Mouse (Mus musculus) common myeloid progenitor, adult 5-6 weeks (primary cell): ENCODE data around the gene Pmvk. TPM values are rescaled to one million over a fixed set of nuclear protein-coding genes. Genes with fewer than 3 reads are reported as not detected.

Experiments used
- ATAC-seq: replicated peaks from 2 replicates; pipeline ENCODE4 v1.8.0; 2016; ENCODE audit warnings: low read depth, mild to moderate bottlenecking, moderate TSS enrichment, inconsistent platforms; ENCODE audit not compliant: poor library complexity, severe bottlenecking
- total RNA-seq: library from RNA; stranded (forward); fragments of 200-1000, 187-1606 nt; gene quantifications from 2 replicates; pipeline ENCODE4 v1.2.3, GENCODE M21; 2017

Gene Pmvk
- total RNA-seq, 1 experiment from 2014 or later = 22.1 TPM

GRCm38 (mm10) chr3:89515444-89515843 lies 61.1 kb downstream of the Pmvk start:
- ATAC-seq = no peak

GRCm38 (mm10) chr3:89516321-89516720 lies 62.0 kb downstream of the Pmvk start:
- ATAC-seq = no peak

Other genes with a start within 250 kb of the Pmvk start
- gene Thbs3, start 239.4 kb upstream of the Pmvk start, total RNA-seq = 0.09 TPM in 1 of 2 replicates, not detected in the other
- gene Mtx1, start 227.5 kb upstream of the Pmvk start, total RNA-seq = 81.9 and 104 TPM in 2 replicates
- 0.29 TPM in 1 of 2 replicates, not detected in the other for gene Muc1, start 225.5 kb upstream of the Pmvk start, total RNA-seq
- gene Krtcap2, start 208.6 kb upstream of the Pmvk start, total RNA-seq = 142 and 159 TPM in 2 replicates
- 0.49 and 7.1 TPM in 2 replicates for gene Trim46, start 208.2 kb upstream of the Pmvk start, total RNA-seq
- gene Dpm3, start 195.2 kb upstream of the Pmvk start, total RNA-seq = 63.6 and 66.6 TPM in 2 replicates
- gene Slc50a1, start 184.0 kb upstream of the Pmvk start, total RNA-seq = 32.5 and 65.3 TPM in 2 replicates
- not detected in 2 replicates for gene Efna1, start 173.4 kb upstream of the Pmvk start, total RNA-seq
- gene Efna3, start 131.6 kb upstream of the Pmvk start, total RNA-seq = not detected in 2 replicates
- gene Efna4, start 116.5 kb upstream of the Pmvk start, total RNA-seq = 1.7 and 3.8 TPM in 2 replicates
- 34.0 and 35.2 TPM in 2 replicates for gene Adam15, start 104.5 kb upstream of the Pmvk start, total RNA-seq
- gene Dcst2, start 92.6 kb upstream of the Pmvk start, total RNA-seq = not detected in 2 replicates
- 0.09 TPM in 1 of 2 replicates, not detected in the other for gene Dcst1, start 89.3 kb upstream of the Pmvk start, total RNA-seq
- gene Zbtb7b, start 59.8 kb upstream of the Pmvk start, total RNA-seq = 5.0 and 5.3 TPM in 2 replicates
- gene Lenep, start 51.7 kb upstream of the Pmvk start, total RNA-seq = 1.6 TPM in 1 of 2 replicates, not detected in the other
- 7.1 and 12.0 TPM in 2 replicates for gene Flad1, start 42.7 kb upstream of the Pmvk start, total RNA-seq
- gene Cks1b, start 36.2 kb upstream of the Pmvk start, total RNA-seq = 151 and 194 TPM in 2 replicates
- 28.2 and 41.0 TPM in 2 replicates for gene Shc1, start 36.1 kb upstream of the Pmvk start, total RNA-seq
- 13.5 and 13.9 TPM in 2 replicates for gene Pygo2, start 24.3 kb upstream of the Pmvk start, total RNA-seq
- 13.6 and 21.3 TPM in 2 replicates for gene Pbxip1, start 17.8 kb upstream of the Pmvk start, total RNA-seq
- not detected in 2 replicates for gene Kcnn3, start 65.6 kb downstream of the Pmvk start, total RNA-seq